Mouse (Mus musculus) inflammation-experienced regulatory T-cells, adult 6 months (primary cell): ENCODE data around the gene Nagpa. TPM values are rescaled to one million over a fixed set of nuclear protein-coding genes. Genes with fewer than 3 reads are reported as not detected.
"Not testable (repeated sequence)": the region's sequence is repeated elsewhere in the genome, so short reads cannot be mapped to it uniquely, and the experiment has no call there.

Experiments used
- ATAC-seq: one replicate; pipeline ENCODE4 v1.8.0; 2017
- polyA plus RNA-seq, 3 experiments: library from polyadenylated mRNA; unstranded; fragments of 100-300 nt; shearing (Covaris generic); gene quantifications; one replicate each; pipeline ENCODE4 v1.2.1; 2017

Gene Nagpa
- 10 to 100 TPM; 10.4 to 18.7 (median 13.5) TPM for polyA plus RNA-seq

DNA sequence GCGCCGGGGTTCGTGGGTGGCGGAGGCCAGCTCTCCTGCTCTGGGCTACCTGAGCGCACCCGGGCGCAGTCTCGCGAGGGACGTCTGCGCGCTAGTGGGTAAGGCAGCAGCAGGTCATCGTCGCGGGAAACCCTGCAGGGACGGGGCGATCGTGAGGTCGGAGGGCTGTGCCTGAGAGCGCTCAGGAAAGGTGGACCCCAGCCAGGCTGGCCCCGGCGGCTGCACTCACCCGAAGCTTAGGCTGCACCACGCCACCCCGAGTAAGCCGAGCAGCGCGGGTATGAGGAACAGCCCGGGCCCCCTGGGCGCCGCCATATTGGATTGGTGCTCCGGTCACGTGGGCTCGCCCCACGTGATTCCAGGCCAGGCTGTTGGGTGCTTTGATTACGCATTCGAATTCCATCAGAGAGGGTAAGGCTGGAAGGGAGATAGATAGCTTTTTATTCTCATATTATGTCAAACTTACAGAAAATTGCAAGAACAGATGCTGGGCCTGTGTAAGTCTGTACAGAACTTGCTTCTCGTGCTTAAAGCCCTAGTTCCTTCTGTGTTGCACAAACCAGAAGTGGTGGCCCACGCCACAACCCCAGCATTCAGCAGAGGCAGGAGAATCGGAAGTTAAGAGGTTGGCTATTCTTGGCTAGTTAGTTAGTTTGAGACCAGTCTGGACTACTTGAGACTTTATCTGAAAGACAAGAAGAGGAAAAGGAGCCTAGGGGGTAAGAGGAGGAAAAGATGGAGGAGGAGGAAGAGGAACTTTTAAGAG, at the start of gene Nagpa:
Gene Nagpa, minus strand, starts transcription at position 345 of the 766 bp plus-strand sequence.
- peak; percentile 87 for ATAC-seq

DNA sequence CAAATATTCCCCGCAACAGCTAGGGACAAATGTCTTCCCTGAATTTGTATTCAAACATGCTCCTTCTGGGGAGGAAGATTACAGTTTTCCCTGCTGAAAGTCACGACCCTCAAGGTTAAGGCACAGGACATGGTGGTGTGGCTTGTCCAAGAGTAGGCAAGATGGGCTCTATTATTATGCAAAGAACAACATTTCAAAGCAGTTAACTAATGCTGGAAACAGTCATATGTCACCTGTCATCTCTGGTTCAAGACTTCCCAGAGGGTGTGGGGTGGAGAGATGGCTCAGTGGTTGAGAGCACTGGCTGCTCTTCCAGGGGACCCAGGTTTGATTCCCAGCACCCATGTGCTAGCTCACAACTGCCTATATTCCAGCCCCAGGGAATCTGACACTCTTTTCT, 48.4 kb upstream of the Nagpa start:
- no peak for ATAC-seq

DNA sequence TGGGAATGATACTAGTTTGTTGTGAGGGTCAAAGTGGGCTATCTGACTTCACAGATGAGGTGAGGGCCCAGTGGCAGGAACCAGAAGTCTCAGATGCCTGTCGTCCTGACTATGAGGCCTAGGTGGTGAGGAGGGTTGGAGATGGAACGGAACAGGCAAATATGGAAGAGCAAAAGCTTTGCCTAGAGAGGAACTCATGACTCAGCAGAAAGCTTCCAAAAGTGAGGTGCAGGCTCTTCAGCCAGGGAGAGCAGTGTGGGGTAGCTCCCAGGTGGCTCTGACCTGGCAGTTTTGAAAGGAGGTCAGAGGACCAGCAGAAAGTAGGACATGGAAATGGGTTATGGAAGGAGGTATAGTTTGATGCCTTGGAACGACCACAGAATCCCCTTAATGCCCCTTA, 47.1 kb upstream of the Nagpa start:
- no peak for ATAC-seq

DNA sequence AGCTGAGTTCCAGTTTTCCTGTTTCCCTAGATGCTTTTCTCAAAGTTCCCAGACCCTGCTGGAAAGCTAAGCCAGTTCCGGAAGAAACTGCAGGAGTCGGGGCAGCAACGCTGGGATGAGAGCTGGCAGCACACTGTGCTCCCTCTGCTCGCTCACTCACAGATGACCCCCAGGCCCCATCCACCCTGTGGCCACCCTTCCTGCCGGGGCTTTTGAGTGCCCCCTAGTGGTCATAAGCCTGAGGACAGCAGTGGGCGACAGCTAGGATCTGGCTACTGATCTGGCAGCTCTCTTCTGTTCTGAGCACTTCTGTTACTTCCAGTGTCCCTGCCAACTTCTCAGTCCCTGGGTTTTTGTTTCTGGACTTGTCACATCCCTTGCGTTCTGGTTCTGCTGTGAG, 40.6 kb upstream of the Nagpa start:
- ATAC-seq, result peak; percentile 79

DNA sequence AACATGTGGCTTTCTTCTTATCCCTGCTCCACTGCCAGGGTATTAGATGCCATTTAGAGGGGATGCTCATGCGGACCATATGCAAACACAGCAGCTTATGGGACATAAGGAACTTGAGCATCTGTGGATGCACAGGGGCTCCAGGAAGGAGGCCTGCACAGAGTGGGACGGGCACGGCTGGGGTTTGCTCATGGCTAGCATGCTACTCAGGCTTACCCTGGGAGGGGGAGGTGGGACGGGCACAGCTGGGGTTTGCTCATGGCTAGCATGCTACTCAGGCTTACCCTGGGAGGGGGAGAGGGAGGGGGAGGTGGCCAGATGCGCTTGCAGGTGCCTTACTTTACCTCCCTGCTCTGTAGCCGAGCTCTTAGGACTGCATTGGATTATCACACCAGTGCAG, 39.1 kb upstream of the Nagpa start:
- ATAC-seq, result no peak

DNA sequence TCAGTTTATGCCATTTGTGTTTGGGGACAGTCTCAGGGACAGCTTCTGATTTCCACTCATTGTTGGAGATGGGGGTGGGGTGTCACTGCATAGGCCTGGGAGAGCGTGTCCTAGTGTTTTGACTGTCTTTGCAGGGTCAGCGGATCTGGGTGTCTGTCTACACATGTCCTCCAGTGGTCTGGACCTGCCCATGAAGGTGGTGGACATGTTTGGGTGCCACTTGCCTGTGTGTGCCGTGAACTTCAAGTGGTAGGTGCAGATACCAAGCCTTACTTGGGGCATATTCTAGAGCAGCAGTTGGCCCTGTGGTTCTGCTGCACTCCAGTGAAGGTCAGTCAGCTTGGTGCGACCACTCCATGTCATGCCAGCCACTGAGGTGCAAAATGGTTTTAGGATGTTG, 38.5 kb upstream of the Nagpa start:
- ATAC-seq, result no peak

DNA sequence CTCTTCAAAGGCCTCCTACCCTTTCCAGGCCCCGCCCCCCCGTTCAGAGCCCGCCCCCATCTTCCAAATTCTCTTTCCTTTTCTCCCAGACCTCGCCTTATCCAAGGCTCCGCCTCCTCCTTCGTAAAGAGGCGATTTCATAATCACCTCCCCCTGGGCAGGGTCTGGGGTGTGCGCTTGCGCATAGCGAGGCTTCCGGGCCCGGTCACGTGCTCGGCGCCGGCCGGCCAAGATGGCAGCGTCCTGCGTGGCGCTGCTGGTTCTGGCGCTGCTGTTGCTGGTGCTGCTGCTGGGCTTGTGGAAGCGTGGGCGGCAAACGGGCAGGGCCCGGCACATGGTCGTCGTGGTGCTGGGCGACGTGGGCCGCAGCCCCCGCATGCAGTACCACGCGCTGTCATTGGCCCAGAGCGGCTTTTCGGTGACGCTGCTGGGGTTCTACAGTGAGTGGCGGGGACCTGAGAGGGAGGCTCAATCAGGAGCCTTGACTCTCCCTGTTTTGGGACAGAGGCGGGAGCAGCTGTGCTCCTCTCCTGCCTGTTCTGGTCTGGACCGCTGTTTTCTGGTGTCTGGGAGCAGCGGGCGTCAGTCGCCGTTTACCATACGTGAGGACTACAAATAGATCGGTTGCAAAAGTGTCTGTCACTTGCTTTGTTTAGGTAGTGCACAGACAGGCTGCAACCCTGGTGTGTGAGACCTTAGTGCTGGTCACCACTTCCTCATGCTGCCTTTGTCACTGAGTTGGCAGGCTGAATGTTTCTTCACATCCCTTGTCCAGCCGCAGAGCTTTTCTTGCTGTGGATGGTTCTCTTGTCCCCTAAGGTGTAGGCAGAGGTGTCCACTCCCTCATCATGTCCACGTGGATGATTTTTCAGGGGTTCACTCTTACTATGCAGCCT, 29.9 kb upstream of the Nagpa start, which contains the start of gene Alg1:
Gene Alg1, plus strand, starts transcription at position 204 of the 896 bp plus-strand sequence.
- ATAC-seq, result peak; percentile 97

DNA sequence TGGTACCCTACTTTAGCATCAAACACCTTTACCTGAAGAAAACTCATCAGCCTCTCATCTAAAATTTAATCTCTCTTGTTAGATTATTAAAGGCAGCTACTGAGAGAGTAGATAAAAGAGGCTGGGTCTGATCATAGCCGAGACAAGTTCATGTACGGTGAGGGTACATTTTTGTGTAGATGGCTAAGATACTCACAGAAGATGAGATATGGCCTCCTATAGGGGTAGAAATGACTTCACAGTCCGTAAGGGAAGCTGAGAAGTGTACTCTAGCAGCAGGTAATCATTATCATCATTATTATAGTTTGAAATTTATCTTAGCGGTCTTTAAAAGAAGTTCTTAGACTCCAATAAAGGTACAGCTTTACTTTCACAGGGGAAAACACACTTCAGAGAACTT, 29.2 kb upstream of the Nagpa start:
- ATAC-seq, result no peak

DNA sequence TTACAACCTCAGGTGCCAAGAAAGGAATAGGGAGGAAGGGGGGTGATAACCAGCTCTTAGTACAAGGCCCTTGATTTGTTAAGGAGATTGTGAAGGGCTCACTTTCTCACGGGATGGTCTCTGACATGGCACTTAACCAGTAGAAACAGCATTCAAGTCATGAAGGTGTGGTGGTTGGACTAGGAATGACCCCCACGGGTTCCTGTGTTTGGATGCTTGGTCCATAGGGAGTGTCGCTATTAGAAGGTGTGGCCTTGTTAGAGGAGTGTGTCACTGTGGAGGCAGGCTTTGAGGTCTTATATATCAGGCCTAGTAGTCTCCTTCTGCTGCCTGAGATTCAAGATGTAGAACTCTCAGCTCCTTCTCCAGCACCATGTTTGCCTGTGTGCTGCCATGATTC, 24.3 kb upstream of the Nagpa start:
- not testable (repeated sequence) for ATAC-seq

DNA sequence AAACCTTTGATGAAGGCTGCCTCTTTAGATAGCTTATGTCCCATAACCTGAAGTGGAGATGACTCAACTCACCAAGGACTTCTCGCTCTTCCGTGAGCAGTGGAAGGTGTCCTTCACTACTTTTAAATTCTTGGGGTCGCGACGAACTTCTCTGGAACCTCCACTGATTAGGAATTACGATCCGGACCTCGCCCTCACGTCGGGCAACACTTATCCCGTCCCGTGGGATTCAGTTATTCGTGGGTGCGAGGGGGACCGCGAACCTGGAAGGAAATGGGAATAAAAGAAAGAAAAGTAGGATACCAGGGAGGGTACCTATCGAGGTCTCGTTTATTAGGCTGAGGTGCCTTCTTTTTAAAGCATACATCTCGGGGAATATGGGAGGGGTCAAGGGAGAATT, 23.7 kb upstream of the Nagpa start:
- not testable (repeated sequence) for ATAC-seq

DNA sequence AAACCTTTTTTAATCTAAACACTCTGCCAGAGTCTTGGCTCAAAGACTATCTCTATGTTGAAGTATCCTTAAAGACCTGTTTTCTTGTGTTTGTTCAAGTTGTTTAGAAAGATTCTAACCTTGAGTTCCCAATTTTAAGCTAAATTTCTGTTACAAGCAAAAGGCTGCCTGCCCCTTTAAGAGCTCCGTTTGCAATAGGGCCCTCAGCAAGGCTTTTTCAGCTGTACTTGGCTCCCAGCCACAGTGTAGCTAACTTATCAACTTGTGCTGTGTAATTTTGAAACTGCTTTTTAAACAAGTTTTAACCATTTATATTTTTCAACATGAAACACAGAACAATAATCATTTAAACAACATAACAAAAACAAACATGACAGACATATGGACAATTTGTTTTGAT, 22.7 kb upstream of the Nagpa start:
- not testable (repeated sequence) for ATAC-seq

DNA sequence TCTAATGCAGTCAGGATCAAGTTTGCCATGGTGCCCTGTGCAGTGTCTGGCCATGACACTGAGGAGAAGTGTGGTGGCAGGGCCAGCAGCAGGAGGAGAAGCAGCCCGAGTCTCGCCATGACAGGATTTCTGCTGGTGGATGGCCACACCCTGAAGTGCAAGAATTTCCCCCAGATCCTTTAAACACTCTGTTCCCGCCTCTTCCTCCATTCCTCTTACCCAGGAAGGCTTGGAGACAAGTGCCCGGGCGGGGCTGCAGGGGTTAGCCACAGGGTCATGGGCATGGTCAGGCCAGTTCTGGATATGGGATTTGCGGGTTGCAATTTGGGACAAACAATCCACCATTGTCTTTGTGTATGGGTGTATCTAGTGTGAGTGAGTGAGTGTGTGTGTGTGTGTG, 18.3 kb upstream of the Nagpa start, which contains the start of gene AU021092:
Gene AU021092, minus strand, starts transcription at position 160 of the 400 bp plus-strand sequence.
- ATAC-seq, result no peak

DNA sequence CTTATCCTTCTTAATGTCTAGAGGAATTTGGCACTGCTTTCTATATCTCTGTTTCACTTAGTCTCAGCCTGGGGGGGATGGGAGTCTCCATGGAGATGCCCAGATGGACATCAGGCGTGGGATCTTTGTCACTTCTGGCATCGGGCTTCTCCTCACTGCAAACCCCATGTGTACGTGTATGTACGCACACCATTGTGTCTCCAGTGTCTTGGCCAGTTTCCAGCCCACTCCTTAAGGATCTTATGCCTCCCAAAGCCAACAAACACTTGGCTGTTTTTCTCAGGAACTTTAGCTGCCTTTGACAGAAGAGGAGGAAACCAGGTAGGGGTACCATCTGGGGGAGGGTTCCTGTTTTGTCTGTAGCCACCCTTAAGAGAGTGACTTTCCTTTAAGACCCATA, 17.6 kb upstream of the Nagpa start:
- no peak for ATAC-seq

DNA sequence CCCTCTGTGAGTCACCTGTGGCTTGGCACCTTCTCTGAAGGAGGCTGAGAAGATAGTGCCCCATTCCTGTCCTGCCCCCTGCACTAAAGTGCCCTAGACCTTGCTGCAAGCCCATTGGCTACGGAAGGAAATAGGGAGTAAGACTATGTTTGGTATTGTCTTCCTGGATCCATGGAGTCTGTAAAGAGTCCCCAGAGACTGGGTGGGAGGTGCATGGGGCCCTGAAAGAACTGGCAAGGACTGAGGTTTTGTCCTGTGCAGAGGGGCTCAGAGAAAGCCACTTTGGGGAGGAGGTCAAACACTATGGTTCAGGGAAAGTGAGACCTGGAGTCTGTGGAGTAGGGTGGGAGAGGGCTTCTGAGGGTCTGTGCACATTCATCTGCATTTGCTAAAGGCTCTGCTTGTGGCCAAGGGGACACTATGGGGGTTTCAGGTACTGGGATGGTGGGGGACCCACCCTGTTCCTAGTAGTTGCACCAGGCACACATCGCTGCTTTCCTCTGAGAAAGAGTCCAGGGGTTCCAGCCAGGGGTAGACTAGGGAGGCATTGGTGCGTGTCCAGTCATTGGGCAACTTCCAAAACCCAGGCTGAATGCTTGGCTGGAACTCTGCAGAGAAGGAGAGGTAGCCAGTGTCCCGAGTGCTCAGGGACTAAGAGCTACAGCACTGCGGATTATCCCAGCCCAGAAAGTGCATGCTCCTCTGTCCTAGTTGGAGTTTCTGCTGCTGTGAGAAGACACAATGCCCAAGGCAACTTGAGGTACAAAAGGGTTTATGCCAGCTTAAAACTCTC, 13.7 kb upstream of the Nagpa start:
- ATAC-seq, result no peak

DNA sequence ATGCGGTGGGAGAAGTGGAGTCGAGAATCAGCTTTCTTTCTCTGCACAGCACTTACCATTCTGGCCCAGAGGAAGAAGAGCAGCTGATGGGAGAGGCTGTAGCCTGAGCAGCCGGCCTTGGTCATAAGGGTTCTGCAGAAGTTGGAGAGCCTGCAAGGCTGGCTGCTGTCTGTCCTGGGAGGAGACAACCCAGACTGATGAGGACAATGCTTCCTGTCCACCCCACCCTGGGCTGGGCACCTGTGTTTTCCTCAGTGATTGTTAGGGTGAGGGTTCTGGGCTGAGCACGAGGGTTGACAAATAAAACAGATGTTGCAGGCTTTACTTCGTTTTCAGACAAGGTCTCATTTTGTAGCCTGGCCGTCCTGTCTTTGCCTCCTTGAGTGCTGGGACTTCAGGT, 12.9 kb upstream of the Nagpa start:
- ATAC-seq, result no peak

DNA sequence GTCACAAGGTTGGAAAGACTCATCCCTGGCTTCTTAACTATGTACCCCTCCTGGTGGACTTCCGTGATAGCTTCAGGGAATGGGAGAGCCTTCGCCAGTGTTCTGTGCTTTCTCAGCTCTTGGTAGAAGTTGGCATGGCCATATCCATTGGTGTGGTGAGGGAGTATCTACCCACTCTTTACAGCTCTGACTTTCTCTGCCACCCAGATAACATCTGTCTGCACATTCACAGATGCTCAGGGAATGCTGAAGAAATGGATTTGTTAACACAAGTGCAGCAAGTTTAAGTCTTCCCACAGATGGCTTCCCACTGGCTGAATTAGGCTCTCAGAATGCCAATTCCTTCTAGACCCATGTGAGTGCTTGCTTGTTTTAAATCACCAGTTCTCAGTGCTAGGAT, 10.3 kb upstream of the Nagpa start:
- no peak for ATAC-seq

DNA sequence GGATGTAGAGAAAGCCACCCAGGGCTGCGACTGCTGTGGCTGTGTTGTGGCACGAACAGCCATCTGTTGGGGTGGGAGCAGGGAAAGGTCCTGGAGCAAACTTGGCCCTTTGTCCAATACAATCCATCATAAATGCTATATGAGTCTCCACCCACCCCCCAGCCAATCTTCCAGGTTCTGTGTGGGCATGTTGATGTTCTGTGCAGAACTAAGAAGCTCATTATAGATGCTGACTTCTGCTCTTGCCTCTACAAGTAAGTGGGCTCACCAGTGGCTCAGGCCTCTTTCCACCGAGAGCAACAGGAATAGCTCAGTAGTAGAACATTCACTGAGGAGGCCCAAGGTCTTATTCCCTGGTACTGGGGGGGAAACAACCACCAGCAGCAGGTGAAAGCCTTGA, 8.3 kb upstream of the Nagpa start:
- ATAC-seq, result no peak

DNA sequence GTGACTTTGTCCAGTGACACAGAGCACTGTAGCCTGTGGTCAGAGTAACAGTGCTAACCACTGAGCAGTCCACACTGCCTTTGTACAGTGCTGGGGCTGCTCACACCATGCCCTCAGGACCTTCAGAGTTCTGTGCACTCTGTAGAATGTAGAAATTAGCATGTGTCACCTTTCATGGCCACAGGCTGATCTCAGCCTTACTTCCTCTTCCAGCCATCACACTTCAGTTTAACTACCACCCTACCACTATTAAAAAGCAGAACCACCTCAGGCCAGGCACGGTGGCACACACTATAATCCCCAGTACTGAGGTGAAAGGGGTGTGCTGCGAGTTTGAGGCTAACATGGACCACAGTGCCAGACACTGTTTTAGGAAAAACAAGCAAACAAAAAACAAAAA, 6.6 kb upstream of the Nagpa start:
- no peak for ATAC-seq

DNA sequence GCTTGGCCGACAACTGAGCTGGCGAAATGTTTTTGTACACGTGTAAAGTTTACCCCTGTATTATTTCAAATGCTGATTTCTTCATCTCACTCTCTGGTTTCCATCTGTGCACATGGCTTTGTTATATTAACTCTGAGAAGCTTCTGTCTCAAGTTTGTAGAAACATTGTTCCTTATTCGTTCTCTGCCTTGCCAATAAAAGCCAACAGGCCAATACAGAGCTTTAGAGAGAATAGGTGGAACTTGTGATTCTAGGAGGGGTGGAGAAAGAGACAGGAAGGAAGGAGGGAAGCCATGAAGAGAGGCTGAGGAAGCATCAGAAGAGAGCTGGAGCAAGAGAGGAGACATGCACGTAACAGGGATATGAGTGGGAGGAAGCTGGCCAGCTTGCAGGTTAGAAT, 2.2 kb upstream of the Nagpa start:
- ATAC-seq, result no peak

DNA sequence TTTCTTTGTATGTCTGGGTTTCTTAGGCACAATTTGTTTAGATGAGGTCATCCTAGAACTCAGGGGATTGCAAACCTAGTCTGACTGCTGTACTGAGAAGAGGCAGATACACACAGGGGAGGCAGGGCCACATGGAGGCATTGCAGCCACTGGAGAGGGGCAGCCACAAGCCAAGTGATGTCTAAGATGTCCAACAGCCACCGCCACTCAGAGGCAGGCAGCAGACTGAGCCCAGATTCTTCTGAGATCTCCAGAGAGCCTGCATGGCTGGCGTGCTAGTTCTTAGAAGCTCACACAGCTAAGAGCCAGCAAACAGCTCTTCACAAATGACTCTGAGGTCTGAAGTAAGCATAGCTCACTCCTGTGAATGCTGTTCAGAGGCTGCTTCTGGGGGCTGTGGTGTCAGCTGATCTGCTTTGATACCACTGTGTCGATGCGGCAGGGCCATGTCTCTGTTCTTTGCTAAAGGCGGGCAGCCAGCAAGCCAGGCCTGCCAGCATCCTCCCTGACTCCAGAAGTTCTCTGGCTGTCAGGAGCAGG, 1.7 kb upstream of the Nagpa start:
- no peak for ATAC-seq

DNA sequence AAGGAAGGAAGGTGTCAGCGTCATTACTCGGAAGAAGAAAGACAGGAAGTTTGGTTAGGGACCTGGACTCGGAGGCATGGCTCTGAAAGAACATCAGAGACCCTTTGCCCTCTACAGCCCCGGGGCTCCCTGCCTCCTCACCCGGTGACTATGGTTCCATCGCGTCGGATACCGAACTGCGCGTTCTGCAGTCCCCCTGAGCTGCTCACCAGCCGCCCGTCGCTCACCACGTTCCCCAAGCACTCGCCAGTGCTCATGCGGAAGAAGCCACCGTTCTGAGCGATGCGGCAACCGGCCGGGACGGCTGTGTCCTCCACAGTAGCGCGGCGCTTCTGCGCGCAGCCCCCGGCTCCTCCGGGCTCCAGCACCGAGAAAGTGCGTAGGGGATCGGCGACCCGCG, 612 bp downstream of the Nagpa start:
- ATAC-seq, result peak; percentile 47

DNA sequence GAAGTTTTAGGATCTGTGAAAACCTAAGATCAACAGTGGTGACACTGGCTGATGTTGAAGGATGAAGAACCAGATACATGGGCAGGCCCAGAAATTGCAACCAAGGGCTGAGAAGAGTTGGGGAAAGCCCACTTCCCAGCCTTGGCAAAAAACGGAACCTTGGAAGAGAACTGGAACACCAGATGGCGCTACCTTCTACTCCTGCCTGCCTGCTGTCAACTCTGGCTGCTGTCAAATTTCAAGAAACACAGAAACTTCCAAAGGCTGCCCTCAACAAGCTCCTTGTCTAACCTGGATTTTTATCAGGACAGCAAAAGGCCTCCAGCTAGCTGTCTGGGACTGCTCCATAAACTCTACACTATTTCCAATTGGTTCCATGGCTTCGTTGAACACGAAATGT, 1.1 kb downstream of the Nagpa start:
- ATAC-seq, result no peak

DNA sequence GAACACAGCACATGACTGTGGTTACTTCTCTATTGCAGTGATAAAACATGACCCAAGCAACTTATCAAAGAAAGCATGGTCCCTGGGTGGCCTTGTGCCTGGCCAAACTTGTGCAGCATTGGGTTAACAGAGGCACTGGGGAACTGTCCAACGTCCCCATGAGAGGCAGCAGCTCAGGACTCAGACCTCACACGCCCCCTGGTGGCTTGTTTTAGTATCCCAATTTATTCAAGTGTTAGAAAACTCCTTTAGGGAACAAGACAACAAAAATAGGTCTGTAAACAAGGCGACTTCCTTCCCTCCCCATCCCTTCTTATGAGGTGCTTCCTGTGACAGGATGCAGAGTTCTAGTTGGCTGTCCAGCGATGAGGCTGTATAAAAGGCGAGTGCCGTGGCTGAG, 8.7 kb downstream of the Nagpa start:
- no peak for ATAC-seq
